Mouse (Mus musculus): ENCODE measurements around the gene Myl7. TPM values are rescaled to one million over a fixed set of nuclear protein-coding genes. Genes with fewer than 3 reads are reported as not detected.
"Not testable (repeated sequence)": the region's sequence is repeated elsewhere in the genome, so short reads cannot be mapped to it uniquely, and the experiment has no call there.

Gene Myl7
- polyA plus RNA-seq, 1 experiment: 0.29 TPM

DNA sequence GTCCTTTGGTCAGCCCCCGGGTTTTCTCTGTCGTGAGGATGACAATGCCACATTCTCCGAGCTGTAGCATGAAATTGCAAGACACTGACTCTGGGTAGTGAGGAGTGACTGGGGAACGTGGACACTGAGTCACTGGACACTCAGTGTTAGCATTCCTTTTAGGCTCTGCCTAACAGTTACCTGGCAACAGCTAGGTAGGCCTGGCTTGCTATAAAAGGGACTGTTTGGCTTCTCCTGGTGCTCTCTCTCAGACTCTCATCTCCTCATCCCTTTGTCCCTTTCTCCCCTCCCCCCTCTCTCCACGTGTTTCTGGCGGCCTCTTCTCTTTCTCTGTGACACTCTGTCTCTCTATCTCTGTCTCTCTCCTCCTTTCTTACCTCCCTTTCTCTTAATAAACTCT is 3.8 kb upstream of the Myl7 start:
- DNase-seq (ENCODE audit: low read depth): peak; percentile 53
- TF ChIP-seq POLR2A (IDR thresholded peaks at IDR 0.05; ENCODE audit: borderline replicate concordance, extremely low read depth, insufficient read depth, insufficient read length, poor library complexity, severe bottlenecking) (no peak), CTCF (IDR thresholded peaks at IDR 0.05; ENCODE audit: borderline replicate concordance, extremely low read depth, insufficient read depth, insufficient read length) (no peak)

DNA sequence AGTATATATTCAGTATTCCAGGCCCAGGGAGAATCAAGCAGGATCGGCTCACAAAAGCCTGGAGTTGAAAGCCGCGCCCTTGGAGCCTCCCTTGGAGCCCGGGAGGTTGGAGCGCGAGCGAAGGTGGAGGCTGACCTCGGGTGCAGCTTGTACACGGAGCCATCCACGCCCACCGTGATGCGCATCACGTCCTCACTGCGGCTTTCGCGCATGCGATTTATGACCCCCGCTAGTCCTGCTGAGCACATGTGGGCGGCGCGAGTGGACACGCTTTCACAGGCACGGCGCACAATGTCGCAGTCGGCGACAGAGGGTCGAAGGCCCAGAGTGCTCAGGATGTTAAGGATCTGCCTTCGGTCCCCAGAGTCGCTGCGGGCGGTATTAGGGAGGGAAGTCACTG is 3.4 kb upstream of the Myl7 start:
- TF ChIP-seq POLR2A (IDR thresholded peaks at IDR 0.05; ENCODE audit: borderline replicate concordance, extremely low read depth, insufficient read depth, insufficient read length, poor library complexity, severe bottlenecking) (peak; percentile 56; the same call in 1 of the 2 replicates), CTCF (IDR thresholded peaks at IDR 0.05; ENCODE audit: borderline replicate concordance, extremely low read depth, insufficient read depth, insufficient read length) (no peak)
- DNase-seq (ENCODE audit: low read depth): peak; percentile 95

DNA sequence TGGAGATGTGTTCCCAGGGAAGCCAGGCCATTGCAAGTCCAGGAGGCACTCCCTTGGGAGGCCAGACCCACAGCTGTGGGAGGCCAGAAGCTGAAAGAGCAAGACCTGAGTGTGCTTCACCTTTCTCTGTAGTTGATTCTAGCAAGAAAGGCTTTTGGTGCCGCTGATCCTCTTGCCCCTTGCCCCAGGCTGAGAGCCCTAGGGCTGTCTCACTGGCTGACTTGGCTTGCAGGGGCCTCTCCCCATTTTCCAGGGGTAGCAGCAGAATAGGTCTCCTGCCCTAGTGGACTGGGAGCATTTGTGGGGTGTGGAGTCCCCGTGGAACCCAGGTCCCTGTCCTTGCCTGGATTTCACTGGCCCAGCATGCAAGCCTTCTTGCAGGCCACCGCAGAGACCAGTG is 2.7 kb upstream of the Myl7 start:
- TF ChIP-seq CTCF (IDR thresholded peaks at IDR 0.05; ENCODE audit: borderline replicate concordance, extremely low read depth, insufficient read depth, insufficient read length) (no peak), POLR2A (IDR thresholded peaks at IDR 0.05; ENCODE audit: borderline replicate concordance, extremely low read depth, insufficient read depth, insufficient read length, poor library complexity, severe bottlenecking) (no peak)
- no peak for DNase-seq (ENCODE audit: low read depth)

DNA sequence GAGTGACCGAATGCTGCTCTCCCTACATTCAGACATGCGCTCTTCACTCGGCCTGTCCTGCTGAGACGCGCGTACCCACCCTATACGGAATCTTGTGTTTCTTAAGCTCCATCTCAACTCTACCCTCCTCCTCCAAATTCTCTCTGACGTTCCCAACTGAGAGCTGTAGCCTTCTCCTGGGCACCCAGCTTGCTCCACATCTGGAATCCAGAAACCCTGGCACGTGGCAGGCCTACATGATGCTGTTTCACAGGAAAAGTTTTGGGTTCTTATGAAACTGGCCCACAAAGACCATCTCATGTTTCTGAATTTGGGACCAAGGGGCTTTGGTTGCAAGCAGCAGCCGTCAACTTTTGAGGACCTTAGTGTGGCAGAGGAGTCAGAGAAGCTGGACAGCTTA is 704 bp upstream of the Myl7 start:
- DNase-seq (ENCODE audit: low read depth): no peak
- no peak for TF ChIP-seq POLR2A (IDR thresholded peaks at IDR 0.05; ENCODE audit: borderline replicate concordance, extremely low read depth, insufficient read depth, insufficient read length, poor library complexity, severe bottlenecking)
- no peak for TF ChIP-seq CTCF (IDR thresholded peaks at IDR 0.05; ENCODE audit: borderline replicate concordance, extremely low read depth, insufficient read depth, insufficient read length)

DNA sequence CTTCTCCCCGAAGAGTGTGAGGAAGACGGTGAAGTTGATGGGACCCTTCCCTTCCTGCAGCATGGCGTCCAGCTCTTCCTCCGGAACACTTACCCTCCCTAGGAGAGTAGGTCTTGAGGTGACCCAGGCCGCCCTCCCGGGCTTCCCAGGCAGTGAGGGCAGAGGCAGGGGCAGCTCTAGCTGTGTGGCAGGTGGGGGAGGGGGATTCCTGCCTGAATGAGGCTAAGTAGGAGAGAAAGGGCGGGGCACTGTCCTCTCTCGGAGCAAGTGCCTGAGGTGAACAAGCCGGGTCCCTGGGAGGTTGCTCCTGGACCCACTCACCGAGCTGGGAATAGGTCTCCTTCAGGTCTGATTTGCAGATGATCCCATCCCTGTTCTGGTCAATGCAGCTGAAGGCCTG is 743 bp downstream of the Myl7 start:
- TF ChIP-seq POLR2A (IDR thresholded peaks at IDR 0.05; ENCODE audit: borderline replicate concordance, extremely low read depth, insufficient read depth, insufficient read length, poor library complexity, severe bottlenecking) (no peak), CTCF (IDR thresholded peaks at IDR 0.05; ENCODE audit: borderline replicate concordance, extremely low read depth, insufficient read depth, insufficient read length) (no peak)
- DNase-seq (ENCODE audit: low read depth): no peak

DNA sequence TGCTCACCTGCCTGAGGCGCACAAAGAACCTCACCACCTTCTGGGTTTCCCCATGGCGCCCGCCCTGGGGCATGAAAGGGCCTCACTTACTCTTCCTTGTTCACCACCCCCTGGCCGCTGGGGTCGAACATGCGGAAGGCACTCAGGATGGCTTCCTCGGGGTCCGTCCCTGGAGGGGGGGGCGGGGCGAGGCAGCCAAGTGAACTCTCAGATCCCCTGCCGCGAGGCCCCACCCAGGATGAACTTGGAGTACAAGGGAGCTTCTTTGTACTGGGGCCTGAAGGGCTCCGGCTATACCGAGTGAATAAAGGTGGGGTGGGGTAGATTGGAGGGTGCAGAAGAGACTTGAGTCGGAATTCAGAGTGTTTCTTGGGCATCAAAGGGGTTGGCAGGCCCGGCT is 1.4 kb downstream of the Myl7 start:
- TF ChIP-seq POLR2A (IDR thresholded peaks at IDR 0.05; ENCODE audit: borderline replicate concordance, extremely low read depth, insufficient read depth, insufficient read length, poor library complexity, severe bottlenecking): no peak
- DNase-seq (ENCODE audit: low read depth): no peak

DNA sequence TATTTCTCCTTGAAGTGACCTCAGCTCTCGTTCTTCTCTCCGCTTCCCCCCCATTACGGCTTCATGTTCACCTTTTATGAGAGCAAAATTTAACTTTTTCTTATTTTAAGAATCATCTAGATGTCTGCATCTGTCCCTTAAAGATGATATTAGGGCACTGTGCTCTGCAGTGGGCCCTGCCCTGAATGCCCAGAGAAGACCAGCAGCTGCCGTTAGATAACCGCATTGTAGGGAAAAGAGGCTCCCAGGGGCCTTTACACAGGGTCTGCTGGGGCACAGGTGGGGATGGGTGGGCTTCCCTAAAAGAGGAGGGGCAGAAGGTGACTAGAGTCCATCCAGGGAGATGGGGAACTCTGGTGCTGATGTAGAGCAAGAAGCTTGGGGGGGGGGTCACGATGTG is 4.8 kb downstream of the Myl7 start:
- DNase-seq (ENCODE audit: low read depth): no peak
- no peak for TF ChIP-seq POLR2A (IDR thresholded peaks at IDR 0.05; ENCODE audit: borderline replicate concordance, extremely low read depth, insufficient read depth, insufficient read length, poor library complexity, severe bottlenecking)
- TF ChIP-seq CTCF (IDR thresholded peaks at IDR 0.05; ENCODE audit: borderline replicate concordance, extremely low read depth, insufficient read depth, insufficient read length): no peak

DNA sequence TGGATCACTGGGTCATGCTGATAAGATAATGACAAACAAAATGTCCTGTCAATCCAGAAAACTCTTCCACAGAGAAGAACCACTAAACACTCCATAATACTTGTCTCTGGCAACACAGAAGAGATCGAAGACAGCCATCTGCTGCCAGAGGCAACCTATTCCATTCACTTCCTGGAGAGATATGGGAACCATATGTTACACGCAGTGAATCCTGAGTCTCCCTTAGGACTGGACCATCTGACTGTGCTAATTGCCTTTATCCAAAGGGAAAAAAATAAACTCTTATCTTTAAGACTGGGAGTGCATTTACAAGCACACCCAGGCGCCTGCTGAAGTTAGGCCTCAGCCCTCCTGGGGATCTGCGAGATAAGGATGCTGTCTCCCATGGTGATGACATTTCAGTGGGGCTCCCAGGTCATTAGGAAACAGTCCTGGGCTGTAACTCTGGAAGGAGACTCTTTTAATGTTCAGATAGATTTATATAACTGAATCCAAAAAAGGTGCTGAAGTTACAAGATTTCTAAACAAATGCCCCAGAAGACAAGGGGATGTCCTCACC is 5.7 kb downstream of the Myl7 start:
- DNase-seq (ENCODE audit: low read depth): peak; percentile 64
- TF ChIP-seq POLR2A (IDR thresholded peaks at IDR 0.05; ENCODE audit: borderline replicate concordance, extremely low read depth, insufficient read depth, insufficient read length, poor library complexity, severe bottlenecking) (no peak), CTCF (IDR thresholded peaks at IDR 0.05; ENCODE audit: borderline replicate concordance, extremely low read depth, insufficient read depth, insufficient read length) (no peak)

DNA sequence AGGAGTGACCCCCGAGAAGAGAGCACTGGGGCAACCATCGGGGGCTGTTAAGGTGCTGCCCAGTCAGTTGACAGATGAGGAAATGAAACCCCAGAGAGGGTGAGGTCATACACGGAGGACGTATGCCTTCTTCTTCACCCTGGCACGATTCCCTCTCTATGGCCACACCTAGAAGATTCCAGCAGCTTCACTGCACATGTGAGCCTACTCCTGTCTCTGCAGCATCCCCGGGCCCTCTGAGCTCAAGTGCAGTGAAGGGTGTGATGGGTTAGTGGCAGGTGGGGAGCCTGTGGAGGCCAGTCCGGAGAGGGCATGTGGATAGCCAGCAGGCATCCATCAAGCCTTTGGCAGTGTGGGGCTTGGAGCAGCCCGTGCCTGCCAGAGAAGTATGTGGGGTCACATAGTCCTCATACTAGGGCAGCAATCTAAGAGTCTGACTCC is 6.4 kb downstream of the Myl7 start:
- TF ChIP-seq CTCF (IDR thresholded peaks at IDR 0.05; ENCODE audit: borderline replicate concordance, extremely low read depth, insufficient read depth, insufficient read length) (no peak), POLR2A (IDR thresholded peaks at IDR 0.05; ENCODE audit: borderline replicate concordance, extremely low read depth, insufficient read depth, insufficient read length, poor library complexity, severe bottlenecking) (no peak)
- DNase-seq (ENCODE audit: low read depth): no peak

DNA sequence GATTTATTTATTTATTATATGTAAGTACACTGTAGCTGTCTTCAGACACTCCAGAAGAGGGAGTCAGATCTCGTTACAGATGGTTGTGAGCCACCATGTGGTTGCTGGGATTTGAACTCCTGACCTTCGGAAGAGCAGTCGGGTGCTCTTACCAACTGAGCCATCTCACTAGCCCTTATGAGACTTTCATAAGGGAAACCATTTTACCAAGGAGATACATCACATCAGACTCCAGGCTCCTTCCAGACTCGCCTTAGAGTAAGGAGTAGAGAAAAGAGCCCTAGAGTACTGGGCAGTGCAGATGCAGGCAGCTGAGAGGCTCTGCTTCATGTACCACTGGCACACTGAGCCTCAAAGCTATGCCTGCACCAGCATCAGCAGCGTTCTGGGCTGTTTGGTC is 10.0 kb downstream of the Myl7 start:
- DNase-seq (ENCODE audit: low read depth): not testable (repeated sequence)

DNA sequence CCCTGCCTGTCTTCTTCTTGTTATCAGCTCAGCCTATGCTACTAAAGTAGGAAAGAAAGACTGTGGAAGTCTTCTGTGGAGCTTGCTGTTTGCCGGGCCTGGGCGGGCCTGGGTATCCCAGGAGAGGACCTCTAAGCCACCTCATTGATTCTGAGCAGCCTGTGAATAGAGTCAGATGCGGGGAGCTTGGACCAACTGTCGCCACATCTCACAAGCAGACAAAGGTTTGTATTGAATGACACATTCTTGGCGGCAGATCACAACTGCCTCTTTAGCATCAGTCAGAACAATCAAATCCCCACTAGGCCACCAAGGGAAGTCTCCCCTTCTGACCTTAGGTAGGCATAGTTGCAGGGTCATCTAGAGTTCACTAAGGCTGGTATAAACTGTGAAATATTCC is 11.3 kb downstream of the Myl7 start:
- TF ChIP-seq POLR2A (IDR thresholded peaks at IDR 0.05; ENCODE audit: borderline replicate concordance, extremely low read depth, insufficient read depth, insufficient read length, poor library complexity, severe bottlenecking) (no peak), CTCF (IDR thresholded peaks at IDR 0.05; ENCODE audit: borderline replicate concordance, extremely low read depth, insufficient read depth, insufficient read length) (no peak)
- DNase-seq (ENCODE audit: low read depth): peak; percentile 59

DNA sequence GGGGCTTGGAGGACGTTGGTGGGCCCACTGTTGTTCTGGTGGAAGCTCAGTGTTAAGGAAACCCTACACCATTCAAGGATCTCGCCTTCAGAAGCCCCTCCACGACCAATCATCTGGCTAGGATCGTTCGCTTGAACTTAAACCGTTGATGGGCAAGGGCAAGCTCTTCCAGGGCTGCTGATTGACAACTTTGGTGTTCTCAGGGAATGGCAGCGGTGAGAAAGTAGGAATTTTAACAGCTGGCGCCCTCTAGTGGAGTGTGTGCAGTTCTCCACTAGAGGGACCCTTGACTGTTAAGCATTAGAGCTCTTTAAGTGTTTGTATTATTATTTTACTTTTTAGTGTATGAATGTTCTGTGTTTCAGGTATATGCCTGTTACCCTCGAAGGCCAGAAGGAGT is 12.4 kb downstream of the Myl7 start:
- TF ChIP-seq POLR2A (IDR thresholded peaks at IDR 0.05; ENCODE audit: borderline replicate concordance, extremely low read depth, insufficient read depth, insufficient read length, poor library complexity, severe bottlenecking) (no peak), CTCF (IDR thresholded peaks at IDR 0.05; ENCODE audit: borderline replicate concordance, extremely low read depth, insufficient read depth, insufficient read length) (peak; percentile 81)
- peak; percentile 80 for DNase-seq (ENCODE audit: low read depth)

DNA sequence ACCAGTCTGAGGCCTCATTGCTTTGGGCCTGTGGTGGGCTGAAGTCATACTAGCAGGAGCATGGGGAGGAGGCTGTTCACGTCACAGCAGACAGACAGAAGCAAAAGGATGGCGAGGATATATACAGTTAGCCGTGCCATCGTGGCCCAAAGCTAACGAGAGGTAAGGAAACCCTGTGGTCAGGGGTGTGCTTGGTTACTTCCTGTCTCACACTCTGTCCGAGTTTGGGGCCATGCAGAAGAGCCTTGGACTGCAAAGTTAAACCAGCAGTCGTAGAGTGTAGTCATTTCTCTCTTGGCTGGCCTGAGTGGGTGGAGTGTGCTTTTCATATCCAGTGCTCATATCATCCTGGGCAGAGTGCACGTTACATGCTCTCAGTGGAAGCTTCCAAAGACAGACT is 16.1 kb downstream of the Myl7 start:
- DNase-seq (ENCODE audit: low read depth): no peak
- TF ChIP-seq CTCF (IDR thresholded peaks at IDR 0.05; ENCODE audit: borderline replicate concordance, extremely low read depth, insufficient read depth, insufficient read length): no peak
- no peak for TF ChIP-seq POLR2A (IDR thresholded peaks at IDR 0.05; ENCODE audit: borderline replicate concordance, extremely low read depth, insufficient read depth, insufficient read length, poor library complexity, severe bottlenecking)
